Mouse (Mus musculus): ENCODE data around the gene Mycbp2.

Mycbp2 gene

DNA sequence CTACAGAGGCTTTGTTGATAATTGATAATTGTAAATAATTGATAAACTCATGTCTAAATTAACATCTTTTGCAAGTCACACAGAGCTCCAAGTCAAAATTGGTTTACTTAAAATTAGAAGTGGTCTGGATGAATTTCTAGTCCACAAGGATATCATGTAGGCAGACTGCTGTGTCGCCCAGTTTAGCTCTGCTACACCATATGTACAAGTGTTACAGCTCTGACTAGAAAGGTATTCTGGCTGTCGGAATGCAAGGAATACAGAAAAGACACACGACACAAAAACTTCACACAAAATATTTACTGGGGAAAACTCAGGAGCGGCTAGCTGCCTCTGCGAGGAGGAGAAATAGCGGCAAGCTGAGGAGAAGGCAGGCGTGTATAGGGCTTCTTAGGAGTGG is 89.7 kb downstream of the Mycbp2 start:
- DNase-seq: no peak

DNA sequence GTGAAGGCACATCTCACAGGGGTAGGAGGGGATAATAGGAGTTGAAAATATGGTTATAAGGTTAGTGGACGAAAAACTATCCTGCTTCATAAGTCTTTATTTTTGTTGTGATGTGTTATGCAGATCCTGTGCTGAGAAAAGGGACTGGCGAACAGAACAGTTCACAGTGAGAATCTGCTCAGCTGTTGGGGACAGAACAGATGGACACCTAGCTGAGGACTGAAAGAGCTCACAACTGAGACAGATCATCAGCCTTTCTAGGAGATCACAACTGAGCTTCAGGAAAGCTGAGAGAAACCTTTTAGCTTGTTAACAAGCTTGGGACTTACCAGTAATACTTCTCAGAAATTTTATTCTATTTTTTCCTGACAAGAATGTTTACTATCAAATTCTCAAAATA is 92.3 kb downstream of the Mycbp2 start:
- no peak for DNase-seq

DNA sequence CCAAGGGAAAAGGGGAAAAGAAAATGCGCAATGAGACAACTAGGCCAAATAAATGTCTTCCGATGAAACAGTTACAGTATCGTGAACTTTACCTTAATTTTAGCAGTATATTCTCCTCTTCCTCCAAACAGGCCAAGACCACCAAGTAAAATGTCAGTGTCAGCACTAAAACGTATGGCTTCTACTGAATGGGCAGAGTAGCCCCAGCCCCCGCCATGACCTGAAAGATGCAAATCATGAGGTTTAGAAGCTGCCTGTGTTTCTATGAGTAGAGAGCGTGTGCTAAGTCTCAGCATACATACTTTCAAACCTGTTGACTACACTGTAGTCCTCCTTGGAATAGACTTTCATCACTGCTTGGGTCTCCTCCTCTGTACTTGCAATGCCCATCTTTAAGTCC is 104.6 kb downstream of the Mycbp2 start:
- DNase-seq: no peak

DNA sequence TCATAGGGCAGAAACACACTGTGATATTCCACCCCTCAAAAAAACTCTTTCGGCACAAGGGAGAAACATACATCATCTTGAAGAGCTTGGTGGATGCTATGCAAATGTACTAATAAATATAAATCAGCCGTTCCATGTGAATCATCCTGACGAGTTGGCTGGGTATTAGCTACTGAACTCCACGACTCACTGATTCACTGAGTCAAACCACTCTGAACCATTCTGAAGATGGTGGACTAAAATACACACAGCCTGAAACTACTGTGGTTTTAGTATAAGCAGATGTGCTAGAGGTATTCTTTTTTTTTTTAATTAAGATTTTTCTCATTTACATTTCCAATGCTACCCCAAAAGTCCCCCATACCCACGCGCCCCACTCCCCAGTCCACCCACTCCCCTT is 111.8 kb downstream of the Mycbp2 start:
- no peak for DNase-seq

DNA sequence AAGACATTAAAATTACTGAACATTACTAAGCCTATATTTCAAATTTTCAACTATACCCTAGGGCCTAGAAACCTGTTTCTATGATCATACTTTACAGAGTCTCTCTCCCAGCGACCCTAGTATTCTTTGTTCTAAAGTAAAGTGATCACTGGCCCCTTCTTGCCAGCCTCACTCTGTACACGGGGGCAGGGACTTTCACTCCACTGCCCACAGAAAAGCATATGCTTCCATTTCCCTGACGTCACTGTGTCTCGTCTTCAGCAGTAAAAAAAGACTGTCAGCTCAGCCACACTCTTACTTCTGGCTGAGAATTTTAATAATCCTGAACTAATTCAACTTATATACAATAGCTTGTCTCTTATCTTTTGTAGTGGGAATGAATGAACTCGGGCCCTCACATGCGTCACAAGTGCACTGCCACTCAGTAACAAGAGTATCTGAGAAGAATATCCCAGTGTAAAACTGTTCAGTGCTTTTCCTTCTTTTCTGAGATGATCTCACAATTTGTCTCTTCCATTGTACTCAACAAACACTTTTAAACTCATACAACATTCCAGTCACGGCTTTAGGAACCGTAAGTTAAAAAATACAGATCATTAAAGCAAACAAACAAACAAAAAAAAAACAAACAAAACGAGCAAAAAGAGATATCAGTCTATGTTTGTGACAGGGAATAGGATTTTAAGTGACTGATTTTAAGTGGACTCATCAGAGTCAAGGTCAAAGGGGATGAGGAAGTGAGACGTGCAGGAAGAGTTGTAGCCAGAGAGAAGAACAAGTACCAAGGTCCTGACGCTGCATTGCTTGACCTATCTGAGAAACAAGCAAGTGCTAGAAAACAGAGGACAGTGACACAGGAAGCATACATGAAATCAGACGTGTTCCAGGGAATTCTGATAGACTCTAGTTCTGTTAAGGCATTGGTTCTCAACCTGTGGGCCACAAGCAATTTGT is 112.7 kb downstream of the Mycbp2 start:
- no peak for DNase-seq

DNA sequence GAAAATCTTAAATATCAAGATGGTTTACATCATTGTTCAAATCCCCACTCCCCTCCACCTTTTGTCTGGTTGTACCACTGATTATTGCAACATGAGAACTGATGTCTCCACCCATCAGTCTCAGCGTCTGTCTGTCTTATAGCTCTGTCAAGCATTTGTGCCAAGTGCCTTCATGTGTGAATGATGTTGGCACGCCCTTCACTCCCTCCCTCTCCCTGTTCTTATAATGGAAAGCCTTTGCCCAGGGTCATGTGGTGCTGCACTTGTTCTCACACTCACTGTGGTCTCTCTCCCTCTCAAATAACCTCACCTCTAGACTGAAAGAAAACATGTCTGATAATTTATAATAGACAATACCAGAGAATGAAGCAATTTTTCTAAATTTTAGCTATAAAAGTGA is 124.3 kb downstream of the Mycbp2 start:
- DNase-seq: peak; percentile 25

DNA sequence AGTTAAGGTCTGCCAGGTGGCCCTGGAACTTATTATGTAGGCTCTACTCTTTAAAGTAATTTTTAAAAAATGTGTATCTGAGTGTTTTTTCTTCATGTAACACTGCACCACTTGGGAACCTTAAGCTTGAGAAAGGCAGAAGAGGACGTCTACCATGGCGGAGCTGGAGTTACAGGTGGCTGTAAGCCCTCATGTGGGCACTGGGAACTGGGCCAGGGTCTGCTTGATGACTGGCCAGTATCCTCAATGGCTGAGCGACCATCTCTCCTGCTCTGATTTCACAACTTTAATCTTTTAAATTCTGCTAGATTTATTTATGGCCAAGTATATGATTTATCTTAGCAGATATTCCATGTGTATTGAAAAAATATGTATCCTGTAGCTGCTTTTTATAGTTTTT is 124.9 kb downstream of the Mycbp2 start:
- no peak for DNase-seq

DNA sequence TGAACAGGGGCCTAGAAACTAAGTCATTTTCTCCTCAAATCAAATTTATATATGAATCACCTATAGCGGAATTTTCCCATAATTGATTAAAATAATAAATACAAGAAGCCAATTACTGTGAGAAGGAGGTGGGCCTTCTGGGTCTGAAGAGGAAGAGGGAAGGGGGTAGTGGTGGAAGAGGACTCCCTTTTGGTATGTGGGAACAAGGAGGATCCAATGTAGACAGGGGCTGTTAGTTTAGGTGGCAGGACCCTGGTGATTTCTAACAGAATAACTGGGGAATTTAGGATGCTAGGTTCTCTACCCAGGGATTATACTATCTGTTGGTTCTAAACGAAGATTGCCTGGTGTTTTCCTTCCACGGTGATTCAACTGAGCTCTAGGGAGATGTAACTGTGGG is 130.3 kb downstream of the Mycbp2 start:
- no peak for DNase-seq

DNA sequence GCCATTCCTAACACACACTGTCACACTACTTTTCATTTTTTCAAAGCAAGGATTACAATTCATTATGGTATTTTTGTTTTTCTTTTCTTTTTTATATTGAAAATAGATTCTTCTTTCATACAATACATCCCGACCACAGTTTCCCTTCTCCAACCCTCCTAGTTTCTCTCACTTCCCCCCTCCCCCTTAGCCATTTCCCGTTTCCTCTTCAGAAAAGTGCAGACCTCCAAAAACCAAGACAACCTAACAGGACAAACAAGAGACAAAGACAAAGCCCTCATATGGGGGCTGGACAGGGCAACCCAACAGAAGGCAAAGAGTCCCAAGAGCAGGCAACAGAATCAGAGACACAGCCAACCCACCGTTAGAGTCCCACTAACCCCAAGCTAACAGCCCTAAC is 160.0 kb downstream of the Mycbp2 start:
- no peak for DNase-seq

DNA sequence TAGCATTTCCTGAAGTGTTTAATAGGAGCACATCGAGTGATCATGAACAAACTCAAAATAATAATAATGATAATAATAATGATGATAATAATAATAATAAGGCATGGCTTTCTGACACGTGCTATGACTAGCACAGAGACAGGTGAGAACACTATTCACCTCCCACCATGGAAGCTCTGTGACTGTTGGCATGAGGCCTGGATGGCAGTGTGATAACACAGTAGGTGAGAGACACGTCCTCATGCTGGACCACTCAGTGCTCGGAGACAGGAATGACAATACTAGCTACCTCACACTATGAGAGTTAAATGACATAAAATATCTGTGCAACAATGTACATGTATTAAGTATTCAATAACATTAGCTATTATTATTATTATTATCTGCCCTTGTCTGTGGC is 160.5 kb downstream of the Mycbp2 start:
- DNase-seq: no peak

DNA sequence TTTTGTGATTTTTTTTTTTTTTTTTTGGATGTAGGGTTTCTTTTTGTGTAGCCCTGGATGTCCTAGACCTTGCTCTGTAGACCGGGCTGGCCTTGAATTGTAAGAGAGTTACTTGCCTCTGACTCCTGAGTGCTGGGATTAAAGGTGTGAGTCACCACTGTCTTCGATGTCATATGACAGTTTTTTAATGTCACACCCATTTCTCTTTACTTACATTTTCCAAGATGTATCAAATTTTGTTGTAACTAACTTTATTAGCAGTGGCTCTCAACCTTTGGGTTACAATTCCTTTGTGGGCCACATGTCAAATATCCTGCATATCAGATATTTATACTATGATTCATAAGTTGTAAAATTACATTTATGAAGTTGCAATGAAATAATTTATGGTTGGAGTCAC is 166.5 kb downstream of the Mycbp2 start:
- no peak for DNase-seq

DNA sequence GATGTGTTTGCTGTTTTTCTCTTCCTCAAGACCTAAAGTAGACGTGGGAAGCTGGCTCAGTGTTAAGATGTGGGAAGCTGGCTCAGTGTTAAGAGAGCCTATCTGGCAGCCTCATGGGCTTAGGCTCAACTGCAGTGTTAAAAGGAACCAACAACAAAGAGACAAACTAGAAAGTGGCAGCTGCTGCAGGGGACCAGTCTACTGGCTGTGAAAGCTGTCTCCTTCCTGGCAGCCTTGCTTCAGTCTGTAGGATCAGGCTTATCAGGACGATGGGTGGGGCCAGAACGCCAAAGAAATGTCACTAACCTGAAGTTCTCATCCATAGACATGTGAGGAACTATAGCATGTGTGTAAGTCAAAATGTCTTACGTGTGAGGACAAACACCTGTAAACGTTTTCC is 183.7 kb downstream of the Mycbp2 start:
- DNase-seq: no peak

DNA sequence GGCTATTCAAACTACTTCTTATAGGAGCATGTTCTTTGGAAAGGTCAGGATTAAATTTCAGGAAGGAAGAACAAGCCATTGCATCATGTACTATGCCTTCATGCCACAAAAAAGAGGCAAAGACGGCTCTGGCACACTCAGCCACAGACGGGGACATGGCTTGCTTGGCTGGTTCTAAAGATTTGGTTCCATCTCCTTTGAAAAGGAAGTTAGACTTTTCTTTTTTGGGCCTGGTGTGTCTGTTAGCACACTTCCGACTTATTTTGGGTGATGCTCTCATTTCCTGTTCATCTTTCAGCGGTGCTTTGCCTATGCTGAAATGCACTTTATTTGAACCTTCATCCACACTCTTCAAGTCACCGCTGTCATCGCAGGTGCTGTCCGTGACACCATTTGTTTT is 190.9 kb downstream of the Mycbp2 start:
- no peak for DNase-seq

DNA sequence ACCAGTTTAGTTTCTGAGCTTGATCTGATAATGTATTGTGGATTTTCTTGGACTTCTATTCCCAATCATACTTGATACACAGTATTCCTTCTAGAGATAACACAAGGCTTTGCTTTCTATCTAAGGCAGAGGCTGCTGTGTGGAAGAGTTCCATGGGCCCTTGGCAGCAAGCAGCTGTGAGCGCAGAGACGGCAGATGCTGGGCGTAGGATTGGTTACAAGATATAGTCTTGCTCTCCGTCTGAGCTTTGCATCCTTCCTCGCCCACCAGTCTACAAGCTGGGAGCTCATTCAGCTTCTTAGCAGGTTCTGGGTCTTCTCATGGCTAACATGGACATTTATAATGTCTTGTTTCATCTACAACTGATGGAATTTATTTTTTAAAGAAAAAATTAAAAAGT is 196.5 kb downstream of the Mycbp2 start:
- no peak for DNase-seq

DNA sequence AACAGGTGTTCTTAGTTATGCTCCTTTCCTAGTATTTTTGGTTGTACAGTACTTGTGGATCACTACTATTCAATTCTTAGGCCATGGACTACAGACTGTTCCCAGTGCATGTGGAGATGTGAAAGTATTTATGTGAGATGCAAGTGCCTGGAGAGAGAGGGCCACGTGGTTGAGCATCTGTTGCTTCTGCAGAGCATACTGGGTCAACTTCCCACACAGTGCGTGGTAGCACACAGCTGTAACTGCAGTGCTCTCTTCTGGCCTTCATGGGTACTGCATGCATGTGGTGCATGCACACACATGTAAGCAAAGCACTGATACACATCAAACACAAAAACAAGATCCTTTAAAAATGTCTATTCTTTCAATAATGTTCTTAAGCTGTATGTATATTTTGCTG is 214.6 kb downstream of the Mycbp2 start:
- DNase-seq: peak; percentile 37

DNA sequence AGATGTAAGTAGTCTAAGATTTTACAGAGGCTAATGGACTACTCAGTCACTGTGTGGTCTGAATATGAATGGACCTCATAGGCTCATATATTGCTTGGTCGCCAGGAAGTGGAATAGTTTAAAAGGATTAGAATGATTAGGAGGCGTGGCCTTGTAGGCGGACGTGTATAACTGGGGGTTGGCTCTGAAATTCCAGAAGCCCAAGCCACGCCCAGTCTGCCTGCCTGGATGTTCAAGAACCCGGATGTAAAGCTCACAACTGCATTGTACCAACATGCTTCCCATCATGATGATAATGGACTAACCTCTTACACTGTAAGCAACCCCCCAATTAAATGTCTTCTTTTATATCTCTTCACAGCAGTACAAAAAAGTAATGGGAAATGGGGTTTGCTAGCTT is 220.9 kb downstream of the Mycbp2 start:
- no peak for DNase-seq

DNA sequence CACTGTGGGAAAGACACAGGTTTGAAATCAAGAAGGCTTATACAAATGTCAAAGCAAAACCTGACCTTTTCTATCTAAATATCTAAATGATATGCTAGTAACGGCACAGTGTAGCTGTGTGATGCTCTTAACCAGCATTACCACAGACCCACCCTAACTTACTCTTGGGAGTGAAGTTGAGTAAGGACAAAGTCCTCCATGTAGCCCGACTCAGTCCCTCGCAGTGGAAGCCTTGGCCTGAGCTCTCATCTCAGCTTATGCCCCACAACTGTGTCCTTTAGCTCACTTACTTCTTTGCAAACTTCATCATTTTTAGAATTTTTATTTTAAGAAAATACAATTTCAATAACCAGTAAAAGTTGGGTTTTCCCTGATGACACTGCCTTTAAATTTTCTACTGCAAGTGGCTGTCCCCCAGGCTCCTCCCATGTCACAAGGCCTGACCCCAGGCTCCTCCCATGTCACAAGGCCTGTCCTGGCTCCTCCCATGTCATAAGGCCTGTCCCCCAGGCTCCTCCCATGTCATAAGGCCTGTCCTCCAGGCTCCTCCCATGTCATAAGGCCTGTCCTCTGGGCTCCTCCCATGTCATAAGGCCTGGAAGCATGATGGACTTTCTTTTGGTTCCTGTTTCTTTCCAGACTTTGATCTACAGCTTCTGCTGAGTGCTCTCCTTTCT is 231.5 kb downstream of the Mycbp2 start:
- peak; percentile 24 for DNase-seq

DNA sequence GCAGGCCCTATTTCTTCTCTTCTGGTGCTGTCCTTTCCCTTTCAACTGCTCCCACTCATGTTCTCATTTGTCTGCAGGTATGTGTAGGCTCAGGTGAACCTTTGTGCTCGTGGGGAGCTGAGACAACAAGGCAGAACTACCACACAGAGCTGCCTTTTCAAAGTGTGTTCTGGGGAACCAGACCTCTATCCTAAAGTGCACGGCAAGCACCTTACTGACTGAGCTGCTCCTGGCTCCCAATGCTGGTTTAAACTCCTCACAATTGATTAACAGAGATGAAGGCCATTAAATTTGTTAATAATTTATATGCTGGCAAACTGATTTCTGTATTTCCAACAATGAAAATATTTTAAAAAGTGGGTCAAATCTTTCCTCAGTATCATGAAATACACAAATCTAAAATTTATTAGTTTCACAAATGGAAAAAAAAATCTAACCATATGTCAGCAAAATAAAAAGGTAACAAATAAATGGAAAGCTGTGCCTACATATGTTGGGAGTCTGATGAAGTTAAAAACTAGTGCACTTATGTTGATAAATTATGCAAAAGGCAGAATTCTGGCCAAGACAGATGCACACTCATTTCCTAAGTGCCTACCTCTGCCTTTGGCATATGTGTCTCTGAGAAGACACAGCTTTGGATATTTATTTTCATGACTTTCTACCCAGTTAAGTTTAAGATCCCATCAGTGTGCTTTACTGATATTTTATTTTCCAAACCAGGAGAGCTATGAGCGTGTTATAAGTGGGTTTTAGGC is 233.8 kb downstream of the Mycbp2 start:
- no peak for DNase-seq

DNA sequence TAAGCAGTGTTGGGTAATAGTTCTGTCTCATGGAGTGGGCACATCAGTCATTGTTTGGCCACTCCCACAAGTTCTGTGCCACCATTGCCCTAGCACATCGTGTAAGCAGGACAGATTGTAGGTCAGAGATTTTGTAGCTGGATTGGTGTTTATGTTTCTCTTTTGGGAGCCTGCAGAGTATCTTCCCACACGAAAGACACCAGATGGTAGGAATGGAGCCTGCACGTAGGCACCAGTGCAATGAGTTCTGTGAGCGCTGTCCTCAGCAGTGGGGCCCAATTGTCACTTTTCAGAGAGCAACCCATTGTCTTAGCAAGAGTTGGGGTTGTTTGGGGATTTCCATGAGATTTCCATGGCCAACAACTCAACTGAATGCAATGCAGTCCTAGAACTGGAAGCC is 236.6 kb downstream of the Mycbp2 start:
- DNase-seq: no peak

DNA sequence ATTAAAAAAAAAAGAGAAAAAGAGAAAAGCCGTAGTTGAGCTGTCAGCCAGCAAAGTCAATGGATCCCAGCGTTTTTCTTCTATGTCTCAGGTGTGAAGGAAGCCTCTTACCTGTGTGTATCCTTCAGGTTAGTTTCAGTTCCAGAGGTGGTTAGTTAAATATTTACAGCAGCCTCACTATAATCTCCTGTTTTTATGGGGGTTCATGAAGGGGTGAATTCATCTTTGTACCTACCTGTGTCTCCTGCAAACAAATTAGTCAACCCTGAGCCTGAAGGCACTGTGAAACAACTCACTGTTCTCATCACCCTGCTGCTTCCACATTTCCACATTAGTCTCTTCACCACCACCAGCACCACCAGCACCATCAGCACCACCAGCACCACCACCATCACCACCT is 240.3 kb downstream of the Mycbp2 start:
- no peak for DNase-seq

DNA sequence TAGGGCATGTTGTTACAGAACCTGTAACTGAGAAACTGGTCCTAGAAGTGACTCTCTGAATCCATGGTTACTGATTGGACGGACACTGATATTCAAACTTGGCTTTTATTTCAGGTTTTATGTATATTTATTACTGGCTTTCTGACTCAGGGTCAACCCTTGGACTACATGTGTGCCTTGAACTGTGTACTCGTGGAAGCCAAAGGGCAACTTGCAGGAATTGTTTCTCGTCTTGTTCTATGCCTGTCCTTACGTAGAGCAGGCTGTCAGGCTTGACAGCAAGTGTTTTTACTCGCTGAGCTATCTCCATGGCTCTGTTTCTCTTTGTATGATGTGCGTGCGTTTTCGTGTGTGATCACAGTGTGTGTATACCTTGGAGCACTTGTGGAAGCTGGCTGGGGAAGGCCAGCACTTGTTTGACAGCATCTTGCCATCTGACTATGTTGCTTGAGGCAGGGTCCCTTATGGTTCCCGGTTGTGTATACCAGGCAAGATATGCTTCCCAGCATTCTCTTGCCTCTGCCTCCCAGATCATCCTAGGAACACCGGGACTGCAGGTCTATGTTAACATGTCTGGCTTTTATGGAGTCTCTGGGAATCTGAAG is 243.8 kb downstream of the Mycbp2 start:
- no peak for DNase-seq

DNA sequence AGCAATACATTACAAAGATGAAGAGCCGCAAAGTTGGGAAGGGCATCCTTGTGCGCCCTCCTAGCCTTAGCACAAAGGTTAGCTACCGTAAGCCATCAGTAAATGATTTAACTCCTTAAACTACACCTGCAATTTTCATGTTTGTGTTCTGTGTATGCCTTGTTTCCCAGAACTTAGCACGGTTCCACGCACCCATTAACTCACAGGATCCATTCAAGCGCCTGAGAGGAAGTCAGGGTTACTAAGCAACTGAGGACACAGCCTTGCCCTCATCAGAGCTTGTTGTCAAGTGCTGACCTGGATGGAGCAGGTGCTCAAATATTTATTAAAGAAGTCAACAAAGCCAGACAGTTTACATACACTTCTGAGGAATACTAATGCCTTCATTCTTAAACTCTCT is 244.4 kb downstream of the Mycbp2 start:
- peak; percentile 53 for DNase-seq

DNA sequence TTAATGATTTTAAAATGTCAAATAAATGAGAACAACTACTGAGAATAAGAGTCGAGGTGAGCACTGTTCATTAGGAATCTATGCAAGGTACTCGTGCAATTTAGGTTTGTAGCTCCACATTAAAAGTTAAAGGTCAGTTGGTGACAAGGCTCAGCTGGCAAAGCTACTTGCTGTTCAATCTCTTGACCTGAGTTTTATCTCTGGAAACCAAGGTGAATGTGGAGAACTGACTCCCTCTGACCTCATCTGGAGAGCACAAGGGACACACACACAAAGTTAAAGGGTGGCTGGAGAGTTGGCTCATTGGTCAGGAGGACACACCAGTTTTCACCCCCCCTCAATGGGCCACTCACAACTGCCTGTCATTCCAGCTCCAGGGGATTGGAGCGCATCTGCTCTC is 245.4 kb downstream of the Mycbp2 start:
- DNase-seq: peak; percentile 28
